Mouse (Mus musculus): ENCODE results near the gene Kif4. TPM values are rescaled to one million over a fixed set of nuclear protein-coding genes. Genes with fewer than 3 reads are reported as not detected.
A peak's percentile ranks its signal among the peaks of the same experiment; 100 is the strongest.

The Kif4 gene
- polyA plus RNA-seq, 1 experiment from 2014 or later, result 22.4 TPM

- Histone ChIP-seq H3K27me3 (replicated peaks) (0 out of 2 replicates have a peak, but pooled peaks cover 2% of the 10 kb centered on the region), H3K4me1 (replicated peaks) (no peaks in the 10 kb centered on the region), H3K4me3 (replicated peaks) (0 out of 2 replicates have a peak overlapping the region, but pooled peaks have one; percentile 19), H3K36me3 (no peaks in the 10 kb centered on the region), H3K9me3 (no peaks in the 10 kb centered on the region), H3K4me2 (replicated peaks) (peak overlapping the region; percentile 54), H3K9ac (no peak overlapping the region), H3K27ac (no peak overlapping the region)
- ATAC-seq, result peak; percentile 59; the same call in 1 of the 2 replicates
- 24% methylated on average over 14 of the region's 14 CpGs for WGBS
Measured at GRCm38 (mm10) chrX:100738918-100739317, 113.4 kb downstream of the Kif4 start.

DNA sequence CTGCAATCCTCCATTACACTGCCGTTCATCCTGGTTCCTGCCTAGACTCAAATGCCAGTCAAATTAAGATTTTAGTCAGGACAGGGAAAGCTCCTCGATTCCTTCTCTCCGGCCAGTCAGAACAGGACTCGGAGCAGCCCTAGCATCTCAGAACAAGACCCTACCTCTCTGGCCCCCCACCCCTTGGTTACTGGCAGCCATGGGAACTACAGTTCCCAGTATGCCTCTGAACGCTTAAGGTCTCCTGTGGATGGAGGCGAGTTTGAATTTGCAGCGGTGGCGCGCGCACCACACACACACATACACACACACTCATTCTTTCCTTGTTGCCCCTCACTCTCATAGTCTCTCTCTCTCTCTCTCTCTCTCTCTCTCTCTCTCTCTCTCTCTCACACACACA is 113.9 kb downstream of the Kif4 start:
- WGBS, result 40% methylated on average over 10 of the region's 10 CpGs
- no peak overlapping the region for H3K9ac ChIP-seq
- peak overlapping the region; percentile 54 for H3K4me2 ChIP-seq (replicated peaks)
- ATAC-seq, result peak; percentile 47; the same call in 1 of the 2 replicates
- no peaks in the 10 kb centered on the region for H3K9me3 ChIP-seq
- no peaks in the 10 kb centered on the region for H3K36me3 ChIP-seq
- no peak overlapping the region for H3K27ac ChIP-seq
- 0 out of 2 replicates have a peak, but pooled peaks cover 2% of the 10 kb centered on the region for H3K27me3 ChIP-seq (replicated peaks)
- H3K4me3 ChIP-seq (replicated peaks), result peak overlapping the region; percentile 19; the same call in 1 of the 2 replicates
- no peaks in the 10 kb centered on the region for H3K4me1 ChIP-seq (replicated peaks)

DNA sequence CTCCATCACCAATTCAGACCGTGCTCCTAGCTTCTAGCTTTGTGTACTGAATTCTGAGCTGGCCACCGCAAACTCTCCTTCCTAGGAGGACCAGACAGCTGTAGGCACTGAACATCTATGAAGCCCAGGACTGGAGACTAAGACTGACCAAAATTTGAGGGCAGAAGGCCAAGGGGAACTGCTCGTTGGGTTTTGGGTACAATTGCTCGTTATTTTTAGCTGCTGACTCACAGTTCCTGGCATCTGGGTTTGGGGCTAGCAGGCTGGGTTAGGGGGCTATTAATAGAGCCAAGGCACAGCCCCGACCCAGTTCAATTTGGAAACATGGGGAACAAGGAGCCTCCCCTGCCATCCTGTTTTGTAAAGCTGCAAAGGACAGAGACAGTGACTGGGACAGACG is 115.2 kb downstream of the Kif4 start:
- H3K36me3 ChIP-seq, result no peaks in the 10 kb centered on the region
- ATAC-seq, result no peak
- no peak overlapping the region for H3K4me2 ChIP-seq (replicated peaks)
- no peaks in the 10 kb centered on the region for H3K4me1 ChIP-seq (replicated peaks)
- no peak overlapping the region for H3K9ac ChIP-seq
- no peaks in the 10 kb centered on the region for H3K9me3 ChIP-seq
- WGBS, result 63% methylated on average over 6 of the region's 6 CpGs
- H3K27ac ChIP-seq, result no peak overlapping the region
- 0 out of 2 replicates have a peak, but pooled peaks cover 2% of the 10 kb centered on the region for H3K27me3 ChIP-seq (replicated peaks)
- H3K4me3 ChIP-seq (replicated peaks), result no peak overlapping the region

- H3K36me3 ChIP-seq, result no peaks in the 10 kb centered on the region
- H3K4me2 ChIP-seq (replicated peaks), result no peak overlapping the region
- no peak overlapping the region for H3K27ac ChIP-seq
- ATAC-seq, result no peak; the same call in 1 of the 2 replicates
- no peak overlapping the region for H3K4me3 ChIP-seq (replicated peaks)
- H3K27me3 ChIP-seq (replicated peaks), result 0 out of 2 replicates have a peak, but pooled peaks cover 2% of the 10 kb centered on the region
- no peaks in the 10 kb centered on the region for H3K9me3 ChIP-seq
- H3K9ac ChIP-seq, result no peak overlapping the region
- 13% methylated on average over 10 of the region's 10 CpGs for WGBS
- H3K4me1 ChIP-seq (replicated peaks), result no peaks in the 10 kb centered on the region
Measured at GRCm38 (mm10) chrX:100741940-100742339, 116.4 kb downstream of the Kif4 start.

DNA sequence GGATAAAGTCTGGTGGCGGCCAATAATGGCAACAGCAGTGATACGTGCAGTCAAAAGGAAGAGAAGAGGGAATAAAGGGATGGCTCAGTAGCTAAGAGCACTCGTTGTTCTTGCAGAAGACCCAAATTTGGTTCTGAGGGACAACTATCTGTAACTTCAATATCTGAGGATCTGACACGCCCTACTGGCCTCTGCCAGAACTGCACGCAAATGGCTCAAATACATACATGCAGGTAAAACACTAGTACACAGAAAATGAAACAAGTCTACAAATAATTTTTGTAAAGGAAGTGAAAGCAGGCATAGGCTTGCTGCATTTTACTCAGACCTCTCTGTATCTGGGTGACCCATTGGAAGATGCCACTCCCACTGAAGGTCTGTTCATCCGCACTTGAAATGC is 140.3 kb downstream of the Kif4 start:
- H3K36me3 ChIP-seq, result no peaks in the 10 kb centered on the region
- 84% methylated on average over 6 of the region's 6 CpGs for whole genome bisulfite sequencing
- peaks cover 7% of the 10 kb centered on the region; the same call in 1 of the 2 replicates for H3K4me1 ChIP-seq (replicated peaks)
- H3K9me3 ChIP-seq, result no peaks in the 10 kb centered on the region
- no peak overlapping the region for H3K27ac ChIP-seq
- peaks cover 11% of the 10 kb centered on the region for H3K27me3 ChIP-seq (replicated peaks)
- no peak overlapping the region for H3K4me3 ChIP-seq (replicated peaks)
- H3K4me2 ChIP-seq (replicated peaks), result no peak overlapping the region
- H3K9ac ChIP-seq, result no peak overlapping the region
- ATAC-seq, result no peak

DNA sequence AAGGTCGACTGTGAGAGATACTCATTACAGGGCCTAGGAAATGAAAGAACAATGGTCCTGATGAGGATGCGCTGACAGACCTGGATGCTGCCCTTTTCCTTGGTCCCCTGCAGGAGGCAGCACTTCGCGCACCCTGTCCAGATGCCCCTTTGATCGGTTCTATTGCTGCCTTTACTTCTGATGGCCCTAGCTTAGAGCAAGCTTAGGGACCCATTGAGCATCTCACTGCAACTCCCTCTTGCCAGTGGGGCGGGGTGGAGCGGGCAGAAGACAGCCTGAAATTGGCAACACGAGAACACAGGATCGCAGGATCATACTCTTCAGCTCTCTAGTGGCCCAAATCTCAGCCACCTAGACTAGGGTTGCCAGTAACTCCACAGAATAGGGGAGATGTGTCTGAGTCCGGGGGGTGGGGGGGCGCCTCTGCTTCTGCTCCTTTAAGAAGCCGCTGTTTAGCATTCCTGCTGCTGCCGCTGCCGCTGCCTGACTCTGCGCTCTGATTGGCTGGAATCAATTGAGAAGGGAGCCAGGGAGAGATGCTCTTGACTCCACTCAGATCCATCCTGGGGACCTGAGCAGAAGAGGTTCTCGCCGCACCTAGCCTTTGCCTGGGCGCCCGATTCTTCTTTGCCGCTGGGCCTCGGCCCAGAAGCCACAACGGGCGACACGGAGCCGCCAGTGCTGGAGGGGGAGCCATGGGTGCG is 141.8 kb downstream of the Kif4 start, which contains the start of gene Dlg3:
Dlg3 (plus strand) TSS at position 542 of the 704 bp plus-strand sequence.
- H3K4me2 ChIP-seq (replicated peaks), result peak within 1 kb of the TSS; percentile 77
- H3K36me3 ChIP-seq, result no peaks in the 10 kb centered on the region
- no peak within 1 kb of the TSS for H3K27ac ChIP-seq
- 0 out of 2 replicates have a peak within 1 kb of the TSS, but pooled peaks have one; percentile 13 for H3K9ac ChIP-seq
- peak; percentile 78 for ATAC-seq
- 18% methylated on average over 26 of the region's 26 CpGs for WGBS
- peaks cover 7% of the 10 kb centered on the region; the same call in 1 of the 2 replicates for H3K4me1 ChIP-seq (replicated peaks)
- H3K4me3 ChIP-seq (replicated peaks), result peak within 1 kb of the TSS; percentile 38
- H3K9me3 ChIP-seq, result no peaks in the 10 kb centered on the region
- peaks cover 11% of the 10 kb centered on the region for H3K27me3 ChIP-seq (replicated peaks)

DNA sequence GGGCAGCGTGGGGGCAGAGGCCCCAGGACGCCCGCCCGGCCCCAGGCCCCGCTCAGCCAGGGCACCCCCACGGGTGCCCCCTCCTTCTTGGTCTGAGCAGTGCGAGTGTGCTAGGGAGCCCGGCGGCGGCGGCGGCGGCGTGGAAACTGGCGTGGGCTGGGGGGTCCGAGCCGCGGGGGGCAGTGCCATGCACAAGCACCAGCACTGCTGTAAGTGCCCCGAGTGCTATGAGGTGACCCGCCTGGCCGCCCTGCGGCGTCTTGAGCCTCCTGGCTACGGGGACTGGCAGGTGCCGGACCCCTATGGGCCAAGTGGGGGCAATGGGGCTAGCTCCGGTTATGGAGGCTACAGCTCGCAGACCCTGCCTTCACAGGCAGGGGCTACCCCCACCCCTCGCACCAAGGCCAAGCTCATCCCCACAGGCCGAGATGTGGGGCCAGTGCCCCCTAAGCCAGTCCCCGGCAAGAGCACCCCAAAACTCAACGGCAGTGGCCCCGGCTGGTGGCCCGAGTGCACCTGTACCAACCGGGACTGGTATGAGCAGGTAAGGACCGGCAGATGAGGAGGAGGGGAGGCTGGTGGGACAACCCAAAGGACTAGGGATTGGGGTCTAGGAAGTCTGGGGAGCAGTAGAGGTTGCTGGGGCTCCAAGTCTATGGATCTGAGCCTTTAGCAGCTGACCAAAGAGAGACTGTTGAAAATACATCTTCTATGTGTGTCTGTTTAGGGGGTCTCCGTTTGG is 142.5 kb downstream of the Kif4 start:
- 38% methylated on average over 36 of the region's 36 CpGs for WGBS
- H3K4me1 ChIP-seq (replicated peaks), result peaks cover 7% of the 10 kb centered on the region; the same call in 1 of the 2 replicates
- H3K9me3 ChIP-seq, result no peaks in the 10 kb centered on the region
- H3K36me3 ChIP-seq, result no peaks in the 10 kb centered on the region
- H3K9ac ChIP-seq, result 0 out of 2 replicates have a peak overlapping the region, but pooled peaks have one; percentile 13
- H3K4me2 ChIP-seq (replicated peaks), result peak overlapping the region; percentile 77
- peak overlapping the region; percentile 38 for H3K4me3 ChIP-seq (replicated peaks)
- H3K27me3 ChIP-seq (replicated peaks), result peaks cover 11% of the 10 kb centered on the region
- ATAC-seq, result peak; percentile 45; the same call in 1 of the 2 replicates
- H3K27ac ChIP-seq, result no peak overlapping the region

DNA sequence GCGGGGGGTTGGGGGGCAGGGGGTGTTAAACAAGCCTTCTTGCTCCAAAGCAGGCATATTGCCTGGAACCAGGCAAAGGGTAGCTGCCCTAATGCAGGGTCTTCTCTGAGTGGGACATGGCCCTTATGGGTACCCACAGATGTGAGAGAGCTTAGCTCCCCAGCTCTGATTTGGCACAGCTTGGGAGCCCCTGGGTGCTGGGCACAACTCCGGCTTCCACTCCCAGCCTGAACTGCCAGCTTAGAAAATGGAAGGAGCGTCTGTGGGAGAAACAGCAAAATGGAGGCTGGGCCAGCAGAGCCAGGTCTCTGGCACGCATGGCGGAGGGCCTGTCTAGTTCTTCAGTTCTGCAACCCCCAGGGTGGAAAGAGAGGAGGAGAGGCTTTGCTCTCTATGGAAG is 143.7 kb downstream of the Kif4 start:
- no peak overlapping the region for H3K4me3 ChIP-seq (replicated peaks)
- H3K9ac ChIP-seq, result no peak overlapping the region
- H3K9me3 ChIP-seq, result no peaks in the 10 kb centered on the region
- H3K36me3 ChIP-seq, result no peaks in the 10 kb centered on the region
- H3K4me1 ChIP-seq (replicated peaks), result peaks cover 7% of the 10 kb centered on the region; the same call in 1 of the 2 replicates
- ATAC-seq, result no peak
- no peak overlapping the region for H3K4me2 ChIP-seq (replicated peaks)
- 89% methylated on average over 5 of the region's 5 CpGs for WGBS
- H3K27me3 ChIP-seq (replicated peaks), result peaks cover 11% of the 10 kb centered on the region
- H3K27ac ChIP-seq, result no peak overlapping the region

DNA sequence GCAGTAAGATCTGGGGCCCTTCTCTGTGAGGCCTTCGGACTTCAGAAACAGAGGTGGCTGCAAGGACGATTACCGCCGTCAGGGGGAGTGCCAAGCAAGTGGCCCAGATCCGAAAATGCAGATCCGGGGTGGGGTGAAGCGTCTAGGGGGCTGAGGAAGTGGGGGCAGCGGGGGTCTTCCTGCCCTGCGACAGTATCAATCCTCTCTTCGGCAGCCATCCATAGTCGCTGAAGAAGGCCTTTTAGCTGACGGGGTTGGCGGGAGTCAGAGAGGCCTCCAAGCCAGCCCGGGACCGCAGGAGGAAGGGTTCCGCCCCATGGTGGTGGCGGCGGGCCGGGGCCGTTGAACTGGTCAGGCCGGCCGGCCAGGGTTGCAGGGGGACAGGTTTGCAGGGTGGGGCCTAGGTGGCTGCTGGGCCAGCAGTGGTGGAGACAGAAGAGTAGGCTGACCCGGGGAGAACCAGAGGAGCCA is 148.8 kb downstream of the Kif4 start:
- H3K36me3 ChIP-seq, result no peaks in the 10 kb centered on the region
- H3K4me1 ChIP-seq (replicated peaks), result no peaks in the 10 kb centered on the region
- peak overlapping the region; percentile 69 for H3K4me2 ChIP-seq (replicated peaks)
- no peaks in the 10 kb centered on the region for H3K9me3 ChIP-seq
- H3K27ac ChIP-seq, result 0 out of 2 replicates have a peak overlapping the region, but pooled peaks have one; percentile 22
- peak overlapping the region; percentile 43 for H3K4me3 ChIP-seq (replicated peaks)
- no peaks in the 10 kb centered on the region for H3K27me3 ChIP-seq (replicated peaks)
- peak overlapping the region; percentile 58 for H3K9ac ChIP-seq
- peak; percentile 43; the same call in 1 of the 2 replicates for ATAC-seq
- 19% methylated on average over 23 of the region's 23 CpGs for WGBS

DNA sequence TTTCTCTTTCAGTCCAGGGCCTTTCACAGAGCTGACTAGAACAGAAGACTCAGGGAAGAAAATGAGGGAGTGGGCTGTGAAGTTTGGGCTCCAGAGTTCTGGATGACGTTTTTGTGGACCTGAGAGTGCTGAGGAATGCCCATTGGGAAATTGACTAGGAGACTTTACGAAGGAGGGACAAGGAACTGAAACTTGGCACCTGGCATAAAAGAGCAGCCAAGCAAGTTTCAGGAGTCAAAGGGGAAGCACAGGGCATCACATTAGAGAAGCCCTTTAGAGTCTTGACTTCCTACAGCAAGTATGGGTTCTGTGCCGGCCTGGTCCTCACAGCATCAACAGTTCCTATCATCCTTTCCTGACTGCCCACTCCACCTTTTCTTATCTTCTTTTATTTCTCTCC is 149.9 kb downstream of the Kif4 start:
- no peaks in the 10 kb centered on the region for H3K4me1 ChIP-seq (replicated peaks)
- no peaks in the 10 kb centered on the region for H3K27me3 ChIP-seq (replicated peaks)
- no peak overlapping the region for H3K9ac ChIP-seq
- WGBS, result 92% methylated on average over 3 of the region's 3 CpGs
- H3K36me3 ChIP-seq, result no peaks in the 10 kb centered on the region
- no peak overlapping the region for H3K4me2 ChIP-seq (replicated peaks)
- H3K27ac ChIP-seq, result no peak overlapping the region
- no peak for ATAC-seq
- H3K9me3 ChIP-seq, result no peaks in the 10 kb centered on the region
- H3K4me3 ChIP-seq (replicated peaks), result no peak overlapping the region

DNA sequence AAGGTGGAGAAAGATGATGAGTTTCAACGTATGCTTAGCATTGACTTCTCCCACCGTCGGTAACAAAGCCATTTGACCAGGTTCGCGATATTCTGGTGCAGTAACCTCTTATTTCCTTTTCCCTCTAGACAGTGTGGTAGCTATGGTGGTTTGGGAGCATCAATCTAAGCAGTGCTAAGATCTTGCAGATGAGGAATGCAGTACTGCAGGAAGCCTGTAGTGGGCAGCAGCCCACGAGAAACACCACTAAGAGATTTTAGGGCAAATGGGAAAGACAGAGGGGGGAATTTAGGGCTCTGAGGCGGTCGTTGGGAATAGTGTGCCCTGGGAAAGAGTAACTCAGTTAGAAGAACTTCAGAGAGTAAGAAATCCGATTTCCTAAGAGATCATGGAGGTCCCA is 151.0 kb downstream of the Kif4 start:
- Histone ChIP-seq H3K27me3 (replicated peaks) (no peaks in the 10 kb centered on the region), H3K9ac (no peak overlapping the region), H3K9me3 (no peaks in the 10 kb centered on the region), H3K4me3 (replicated peaks) (peak overlapping the region; percentile 57), H3K4me1 (replicated peaks) (no peaks in the 10 kb centered on the region), H3K4me2 (replicated peaks) (peak overlapping the region; percentile 56), H3K27ac (peak overlapping the region; percentile 83), H3K36me3 (no peaks in the 10 kb centered on the region)
- peak; percentile 44 for ATAC-seq
- 17% methylated on average over 9 of the region's 9 CpGs for WGBS

Measured in intestine, embryonic 15.5 days (tissue).